Mouse (Mus musculus): ENCODE measurements at regions not wholly inside any gene's neighbourhood (a gene's known extent, or its start where the extent isn't known, plus 50 kb on each side); places are given as distances from the start of the nearest gene placed in this dataset.

- no peaks in the 10 kb centered on the region for H3K36me3 ChIP-seq (replicated peaks)
- TF ChIP-seq GATA1 (IDR thresholded peaks at IDR 0.05; ENCODE audit: borderline replicate concordance, low read length) = no peak
- no peak for TF ChIP-seq TAL1 (conservative IDR thresholded peaks at IDR 0.05; ENCODE audit: low read depth, low read length)
- TF ChIP-seq POLR2AphosphoS5 (IDR thresholded peaks at IDR 0.05; ENCODE audit: insufficient replicate concordance, low read depth, low read length) = no peak
- TF ChIP-seq CTCF (IDR thresholded peaks at IDR 0.05; ENCODE audit: low read depth, low read length) = no peak
- no peak for TF ChIP-seq GATA2 (IDR thresholded peaks at IDR 0.05; ENCODE audit: borderline replicate concordance, low read depth, low read length)
- no peak for ATAC-seq (ENCODE audit: extremely low read depth, insufficient number of reproducible peaks, low FRiP score, poor library complexity, severe bottlenecking)
- H3K4me1 ChIP-seq (ENCODE audit: insufficient read depth, low read depth, low read length) = no peaks in the 10 kb centered on the region
- H3K4me3 ChIP-seq (ENCODE audit: low read depth, low read length) = no peak overlapping the region
- no peaks in the 10 kb centered on the region for H3K9me3 ChIP-seq (replicated peaks)
- no peak for DNase-seq (ENCODE audit: low spot score)
- H3K27me3 ChIP-seq (ENCODE audit: insufficient read depth, low read length) = no peaks in the 10 kb centered on the region
These were observed 185.8 kb upstream of the Adamts5 start for GRCm38 (mm10) chr16:86087421-86087820.

GRCm38 (mm10) chr16:86067628-86068364 is 166.2 kb upstream of the Adamts5 start:
- Histone ChIP-seq H3K4me3 (ENCODE audit: low read depth, low read length) (no peak overlapping the region), H3K4me1 (ENCODE audit: insufficient read depth, low read depth, low read length) (no peaks in the 10 kb centered on the region), H3K27me3 (ENCODE audit: insufficient read depth, low read length) (no peaks in the 10 kb centered on the region), H3K36me3 (replicated peaks) (no peaks in the 10 kb centered on the region), H3K9me3 (replicated peaks) (no peaks in the 10 kb centered on the region)
- DNase-seq (ENCODE audit: low spot score) (no peak), ATAC-seq (ENCODE audit: extremely low read depth, insufficient number of reproducible peaks, low FRiP score, poor library complexity, severe bottlenecking) (no peak)
- TF ChIP-seq GATA1 (IDR thresholded peaks at IDR 0.05; ENCODE audit: borderline replicate concordance, low read length) (no peak), TAL1 (conservative IDR thresholded peaks at IDR 0.05; ENCODE audit: low read depth, low read length) (no peak), POLR2AphosphoS5 (IDR thresholded peaks at IDR 0.05; ENCODE audit: insufficient replicate concordance, low read depth, low read length) (no peak), GATA2 (IDR thresholded peaks at IDR 0.05; ENCODE audit: borderline replicate concordance, low read depth, low read length) (no peak), CTCF (IDR thresholded peaks at IDR 0.05; ENCODE audit: low read depth, low read length) (no peak)

- DNase-seq (ENCODE audit: low spot score) (no peak), ATAC-seq (ENCODE audit: extremely low read depth, insufficient number of reproducible peaks, low FRiP score, poor library complexity, severe bottlenecking) (no peak; the same call in 1 of the 2 replicates)
- TF ChIP-seq GATA2 (IDR thresholded peaks at IDR 0.05; ENCODE audit: borderline replicate concordance, low read depth, low read length) = no peak
- TF ChIP-seq GATA1 (IDR thresholded peaks at IDR 0.05; ENCODE audit: borderline replicate concordance, low read length) = no peak
- TF ChIP-seq CTCF (IDR thresholded peaks at IDR 0.05; ENCODE audit: low read depth, low read length) = no peak
- TF ChIP-seq POLR2AphosphoS5 (IDR thresholded peaks at IDR 0.05; ENCODE audit: insufficient replicate concordance, low read depth, low read length) = no peak
- TF ChIP-seq TAL1 (conservative IDR thresholded peaks at IDR 0.05; ENCODE audit: low read depth, low read length) = no peak
- H3K27me3 ChIP-seq (ENCODE audit: insufficient read depth, low read length) = no peaks in the 10 kb centered on the region
- no peak overlapping the region for H3K4me3 ChIP-seq (ENCODE audit: low read depth, low read length)
- no peaks in the 10 kb centered on the region for H3K4me1 ChIP-seq (ENCODE audit: insufficient read depth, low read depth, low read length)
- H3K9me3 ChIP-seq (replicated peaks) = no peaks in the 10 kb centered on the region
- H3K36me3 ChIP-seq (replicated peaks) = no peaks in the 10 kb centered on the region
These were observed 158.5 kb upstream of the Adamts5 start for GRCm38 (mm10) chr16:86060087-86060486.

- no peak for DNase-seq (ENCODE audit: low spot score)
- no peaks in the 10 kb centered on the region for H3K36me3 ChIP-seq (replicated peaks)
These were observed 143.1 kb upstream of the Adamts5 start for GRCm38 (mm10) chr16:86044695-86045094.

GRCm38 (mm10) chr16:86034772-86035171 is 133.1 kb upstream of the Adamts5 start:
- TF ChIP-seq GATA1 (IDR thresholded peaks at IDR 0.05; ENCODE audit: borderline replicate concordance, low read length) (no peak), GATA2 (IDR thresholded peaks at IDR 0.05; ENCODE audit: borderline replicate concordance, low read depth, low read length) (no peak), TAL1 (conservative IDR thresholded peaks at IDR 0.05; ENCODE audit: low read depth, low read length) (no peak)
- ATAC-seq (ENCODE audit: extremely low read depth, insufficient number of reproducible peaks, low FRiP score, poor library complexity, severe bottlenecking) (no peak), DNase-seq (ENCODE audit: low spot score) (no peak)
- Histone ChIP-seq H3K4me3 (ENCODE audit: low read depth, low read length) (no peak overlapping the region), H3K4me1 (ENCODE audit: insufficient read depth, low read depth, low read length) (no peaks in the 10 kb centered on the region), H3K9me3 (replicated peaks) (no peaks in the 10 kb centered on the region), H3K36me3 (replicated peaks) (no peaks in the 10 kb centered on the region), H3K27me3 (ENCODE audit: insufficient read depth, low read length) (no peaks in the 10 kb centered on the region)

More at GRCm38 (mm10) chr16:86044695-86045094, 143.1 kb upstream of the Adamts5 start:
- Histone ChIP-seq H3K27me3 (ENCODE audit: insufficient read depth, low read length) (no peaks in the 10 kb centered on the region), H3K4me1 (ENCODE audit: insufficient read depth, low read depth, low read length) (no peaks in the 10 kb centered on the region), H3K9me3 (replicated peaks) (no peaks in the 10 kb centered on the region), H3K4me3 (ENCODE audit: low read depth, low read length) (no peak overlapping the region)
- TF ChIP-seq POLR2AphosphoS5 (IDR thresholded peaks at IDR 0.05; ENCODE audit: insufficient replicate concordance, low read depth, low read length) (no peak), TAL1 (conservative IDR thresholded peaks at IDR 0.05; ENCODE audit: low read depth, low read length) (no peak), CTCF (IDR thresholded peaks at IDR 0.05; ENCODE audit: low read depth, low read length) (no peak), GATA2 (IDR thresholded peaks at IDR 0.05; ENCODE audit: borderline replicate concordance, low read depth, low read length) (no peak)
- ATAC-seq (ENCODE audit: extremely low read depth, insufficient number of reproducible peaks, low FRiP score, poor library complexity, severe bottlenecking) = no peak

- H3K9me3 ChIP-seq (replicated peaks) = no peaks in the 10 kb centered on the region
- H3K27me3 ChIP-seq (ENCODE audit: insufficient read depth, low read length) = no peaks in the 10 kb centered on the region
- H3K36me3 ChIP-seq (replicated peaks) = no peaks in the 10 kb centered on the region
- DNase-seq (ENCODE audit: low spot score) (no peak), ATAC-seq (ENCODE audit: extremely low read depth, insufficient number of reproducible peaks, low FRiP score, poor library complexity, severe bottlenecking) (no peak)
- no peak for TF ChIP-seq POLR2AphosphoS5 (IDR thresholded peaks at IDR 0.05; ENCODE audit: insufficient replicate concordance, low read depth, low read length)
- TF ChIP-seq GATA2 (IDR thresholded peaks at IDR 0.05; ENCODE audit: borderline replicate concordance, low read depth, low read length) = no peak
- TF ChIP-seq GATA1 (IDR thresholded peaks at IDR 0.05; ENCODE audit: borderline replicate concordance, low read length) = no peak
- no peak for TF ChIP-seq CTCF (IDR thresholded peaks at IDR 0.05; ENCODE audit: low read depth, low read length)
- no peak for TF ChIP-seq TAL1 (conservative IDR thresholded peaks at IDR 0.05; ENCODE audit: low read depth, low read length)
- no peaks in the 10 kb centered on the region for H3K4me1 ChIP-seq (ENCODE audit: insufficient read depth, low read depth, low read length)
- no peak overlapping the region for H3K4me3 ChIP-seq (ENCODE audit: low read depth, low read length)
These were observed 126.1 kb upstream of the Adamts5 start for GRCm38 (mm10) chr16:86027700-86028099.

Data from G1E (cell line).